Mouse (Mus musculus): ENCODE data around the gene Olfr310. TPM values are rescaled to one million over a fixed set of nuclear protein-coding genes. Genes with fewer than 3 reads are reported as not detected.

The Olfr310 gene
- polyA plus RNA-seq (2011; ENCODE audit: insufficient read depth, insufficient read length, low read depth, missing spikeins) = not detected in 2 replicates

DNA sequence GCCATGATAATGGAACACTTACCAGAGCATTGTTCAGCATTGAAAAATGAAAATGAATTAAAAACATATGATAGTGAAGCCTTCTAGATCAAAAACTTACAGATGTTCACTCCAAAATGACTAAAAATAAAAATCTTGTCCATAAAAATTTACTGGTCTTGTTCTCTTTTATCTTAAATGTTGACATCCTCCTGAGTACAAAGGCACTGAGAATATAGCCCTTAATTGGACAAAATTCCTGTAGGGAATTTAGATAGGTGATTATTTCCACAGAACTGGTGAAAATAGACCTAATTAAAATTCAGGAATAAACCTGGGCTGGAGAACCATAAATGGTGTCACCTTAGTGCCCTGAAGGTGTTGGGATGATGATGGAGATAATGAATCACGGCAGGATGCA is at the start of gene Olfr310:
Olfr310 (minus strand) TSS at position 101 of the 400 bp plus-strand sequence.
- H3K36me3 ChIP-seq (ENCODE audit: control insufficient read depth, insufficient read depth, low read length, poor library complexity, severe bottlenecking) = no peaks in the 10 kb centered on the region
- no peaks in the 10 kb centered on the region for H3K9me3 ChIP-seq (replicated peaks; ENCODE audit: control insufficient read depth, insufficient read depth, low read length, poor library complexity, severe bottlenecking)
- no peaks in the 10 kb centered on the region for H3K27me3 ChIP-seq (ENCODE audit: control insufficient read depth, insufficient read depth, low read length, poor library complexity, severe bottlenecking)
- no peak for TF ChIP-seq EP300 (IDR thresholded peaks at IDR 0.05; ENCODE audit: insufficient read depth, low read depth, low read length)
- TF ChIP-seq CTCF (IDR thresholded peaks at IDR 0.05; ENCODE audit: low read depth, low read length) = no peak
- TF ChIP-seq POLR2A (IDR thresholded peaks at IDR 0.05; ENCODE audit: insufficient read depth, low read length) = no peak
- H3K4me3 ChIP-seq (ENCODE audit: low read depth, low read length) = no peak within 1 kb of the TSS
- H3K27ac ChIP-seq (ENCODE audit: insufficient read depth, low read length) = no peak within 1 kb of the TSS
- H3K9ac ChIP-seq (ENCODE audit: low read depth, poor library complexity, severe bottlenecking) = no peak within 1 kb of the TSS
- no peaks in the 10 kb centered on the region for H3K4me1 ChIP-seq (ENCODE audit: control insufficient read depth, insufficient read depth, low read length)

DNA sequence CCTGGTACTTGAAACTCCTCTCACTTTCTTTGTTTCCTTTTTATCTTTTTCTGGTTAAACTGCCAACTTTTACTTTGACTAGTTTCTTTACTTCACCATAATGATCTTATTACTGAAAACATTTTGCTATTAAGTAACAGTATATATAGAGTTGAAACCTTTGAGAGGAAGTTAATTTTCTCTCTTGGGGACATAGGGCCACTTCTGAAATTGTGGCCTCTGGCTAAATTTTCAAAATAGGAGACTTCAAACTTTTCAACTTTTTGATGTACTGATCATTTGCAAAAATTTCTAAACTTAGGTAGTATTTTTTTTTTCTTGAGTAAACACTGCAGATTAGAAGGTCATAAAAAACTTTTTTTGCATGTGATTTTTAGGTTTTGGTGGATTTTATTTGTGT is 48.6 kb upstream of the Olfr310 start, which contains the start of gene Olfr308:
Olfr308 (minus strand) TSS at position 101 of the 400 bp plus-strand sequence.
- Histone ChIP-seq H3K9ac (ENCODE audit: low read depth, poor library complexity, severe bottlenecking) (no peak within 1 kb of the TSS), H3K9me3 (replicated peaks; ENCODE audit: control insufficient read depth, insufficient read depth, low read length, poor library complexity, severe bottlenecking) (no peaks in the 10 kb centered on the region), H3K4me1 (ENCODE audit: control insufficient read depth, insufficient read depth, low read length) (no peaks in the 10 kb centered on the region), H3K36me3 (ENCODE audit: control insufficient read depth, insufficient read depth, low read length, poor library complexity, severe bottlenecking) (no peaks in the 10 kb centered on the region), H3K27me3 (ENCODE audit: control insufficient read depth, insufficient read depth, low read length, poor library complexity, severe bottlenecking) (no peaks in the 10 kb centered on the region), H3K4me3 (ENCODE audit: low read depth, low read length) (no peak within 1 kb of the TSS), H3K27ac (ENCODE audit: insufficient read depth, low read length) (no peak within 1 kb of the TSS)
- no peak for TF ChIP-seq EP300 (IDR thresholded peaks at IDR 0.05; ENCODE audit: insufficient read depth, low read depth, low read length)
- TF ChIP-seq POLR2A (IDR thresholded peaks at IDR 0.05; ENCODE audit: insufficient read depth, low read length) = no peak
- no peak for TF ChIP-seq CTCF (IDR thresholded peaks at IDR 0.05; ENCODE audit: low read depth, low read length)

DNA sequence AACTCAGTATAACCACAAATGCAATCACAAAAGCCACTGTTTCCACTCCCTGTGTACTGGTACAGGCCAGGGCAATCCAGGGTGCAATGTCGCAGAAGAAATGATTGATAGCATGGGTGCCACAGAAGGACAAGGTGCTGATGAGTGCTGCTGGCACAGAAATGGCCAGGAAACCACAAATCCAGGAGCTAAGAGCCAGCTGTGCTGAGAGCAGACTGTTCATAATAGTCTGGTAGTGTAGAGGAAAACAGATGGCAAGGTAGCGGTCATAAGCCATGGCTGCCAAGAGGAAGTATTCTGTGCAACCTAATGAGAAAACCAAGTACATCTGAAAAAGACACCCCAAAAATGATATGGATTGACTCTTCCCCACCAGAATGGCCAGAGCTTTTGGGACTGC is 44.4 kb upstream of the Olfr310 start:
- Histone ChIP-seq H3K36me3 (ENCODE audit: control insufficient read depth, insufficient read depth, low read length, poor library complexity, severe bottlenecking) (no peaks in the 10 kb centered on the region), H3K9ac (ENCODE audit: low read depth, poor library complexity, severe bottlenecking) (no peak overlapping the region), H3K9me3 (replicated peaks; ENCODE audit: control insufficient read depth, insufficient read depth, low read length, poor library complexity, severe bottlenecking) (no peaks in the 10 kb centered on the region), H3K4me3 (ENCODE audit: low read depth, low read length) (no peak overlapping the region), H3K27me3 (ENCODE audit: control insufficient read depth, insufficient read depth, low read length, poor library complexity, severe bottlenecking) (no peaks in the 10 kb centered on the region), H3K27ac (ENCODE audit: insufficient read depth, low read length) (no peak overlapping the region), H3K4me1 (ENCODE audit: control insufficient read depth, insufficient read depth, low read length) (no peaks in the 10 kb centered on the region)
- TF ChIP-seq CTCF (IDR thresholded peaks at IDR 0.05; ENCODE audit: low read depth, low read length) (no peak), POLR2A (IDR thresholded peaks at IDR 0.05; ENCODE audit: insufficient read depth, low read length) (no peak), EP300 (IDR thresholded peaks at IDR 0.05; ENCODE audit: insufficient read depth, low read depth, low read length) (no peak)

DNA sequence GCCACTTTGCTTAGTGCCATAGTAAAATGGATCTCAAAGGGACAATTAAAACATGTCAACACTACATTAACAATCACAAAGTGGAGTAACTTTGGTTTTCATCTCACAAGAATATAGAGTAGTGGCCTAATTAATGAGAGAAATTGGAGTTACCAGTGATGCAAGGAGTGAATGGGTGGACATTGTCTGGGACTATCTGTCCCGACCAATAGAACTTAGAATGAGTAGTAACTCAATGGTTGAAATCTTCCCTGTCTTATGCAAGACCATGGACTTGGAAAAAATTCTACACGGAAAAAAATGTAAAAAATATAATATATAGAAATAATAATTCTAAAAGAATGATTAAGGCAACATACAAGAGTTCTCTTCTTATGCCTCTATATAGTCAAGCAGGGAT is 36.6 kb upstream of the Olfr310 start, which contains the start of gene Olfr309:
Olfr309 (minus strand) TSS at position 101 of the 400 bp plus-strand sequence.
- H3K36me3 ChIP-seq (ENCODE audit: control insufficient read depth, insufficient read depth, low read length, poor library complexity, severe bottlenecking) = no peaks in the 10 kb centered on the region
- H3K4me1 ChIP-seq (ENCODE audit: control insufficient read depth, insufficient read depth, low read length) = no peaks in the 10 kb centered on the region
- TF ChIP-seq CTCF (IDR thresholded peaks at IDR 0.05; ENCODE audit: low read depth, low read length) = no peak
- TF ChIP-seq EP300 (IDR thresholded peaks at IDR 0.05; ENCODE audit: insufficient read depth, low read depth, low read length) = no peak
- no peak for TF ChIP-seq POLR2A (IDR thresholded peaks at IDR 0.05; ENCODE audit: insufficient read depth, low read length)
- no peak within 1 kb of the TSS for H3K4me3 ChIP-seq (ENCODE audit: low read depth, low read length)
- H3K9me3 ChIP-seq (replicated peaks; ENCODE audit: control insufficient read depth, insufficient read depth, low read length, poor library complexity, severe bottlenecking) = no peaks in the 10 kb centered on the region
- no peak within 1 kb of the TSS for H3K9ac ChIP-seq (ENCODE audit: low read depth, poor library complexity, severe bottlenecking)
- no peaks in the 10 kb centered on the region for H3K27me3 ChIP-seq (ENCODE audit: control insufficient read depth, insufficient read depth, low read length, poor library complexity, severe bottlenecking)
- H3K27ac ChIP-seq (ENCODE audit: insufficient read depth, low read length) = no peak within 1 kb of the TSS

DNA sequence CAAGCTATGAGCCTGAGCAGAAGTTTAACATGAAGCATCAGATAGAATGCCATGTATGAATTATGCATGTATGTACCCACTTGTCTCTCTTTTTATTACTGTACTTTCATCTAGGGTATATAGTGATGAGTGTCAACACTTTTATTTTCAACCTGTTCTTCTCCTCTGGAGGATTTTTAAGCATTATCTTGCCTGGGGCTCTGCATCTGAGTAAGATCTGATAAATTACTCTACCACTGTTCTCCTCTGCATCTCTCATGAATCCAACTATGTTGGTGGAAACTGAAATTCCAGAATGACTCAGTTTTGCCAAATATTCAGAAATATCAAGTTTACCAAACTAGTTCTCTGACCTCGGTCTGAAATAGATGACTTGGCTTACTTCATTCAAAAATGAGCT is 30.8 kb downstream of the Olfr310 start, which contains the start of gene Vmn2r76:
Vmn2r76 (minus strand) TSS at position 101 of the 400 bp plus-strand sequence.
- no peaks in the 10 kb centered on the region for H3K36me3 ChIP-seq (ENCODE audit: control insufficient read depth, insufficient read depth, low read length, poor library complexity, severe bottlenecking)
- H3K27me3 ChIP-seq (ENCODE audit: control insufficient read depth, insufficient read depth, low read length, poor library complexity, severe bottlenecking) = no peaks in the 10 kb centered on the region
- H3K9ac ChIP-seq (ENCODE audit: low read depth, poor library complexity, severe bottlenecking) = no peak within 1 kb of the TSS
- no peak within 1 kb of the TSS for H3K27ac ChIP-seq (ENCODE audit: insufficient read depth, low read length)
- H3K4me3 ChIP-seq (ENCODE audit: low read depth, low read length) = no peak within 1 kb of the TSS
- no peaks in the 10 kb centered on the region for H3K4me1 ChIP-seq (ENCODE audit: control insufficient read depth, insufficient read depth, low read length)
- no peaks in the 10 kb centered on the region for H3K9me3 ChIP-seq (replicated peaks; ENCODE audit: control insufficient read depth, insufficient read depth, low read length, poor library complexity, severe bottlenecking)
- TF ChIP-seq CTCF (IDR thresholded peaks at IDR 0.05; ENCODE audit: low read depth, low read length) = no peak
- no peak for TF ChIP-seq EP300 (IDR thresholded peaks at IDR 0.05; ENCODE audit: insufficient read depth, low read depth, low read length)
- TF ChIP-seq POLR2A (IDR thresholded peaks at IDR 0.05; ENCODE audit: insufficient read depth, low read length) = no peak

Other genes starting within 250 kb of the Olfr310 start
- not detected in 2 replicates for gene Vmn2r75, start 105.4 kb downstream of the Olfr310 start, polyA plus RNA-seq (2011; ENCODE audit: insufficient read depth, insufficient read length, low read depth, missing spikeins)
- gene Vmn2r76, start 30.9 kb downstream of the Olfr310 start, polyA plus RNA-seq (2011; ENCODE audit: insufficient read depth, insufficient read length, low read depth, missing spikeins) = 0.14 and 0.34 TPM in 2 replicates
- gene Olfr309, start 36.5 kb upstream of the Olfr310 start, polyA plus RNA-seq (2011; ENCODE audit: insufficient read depth, insufficient read length, low read depth, missing spikeins) = not detected in 2 replicates
- not detected in 2 replicates for gene Olfr308, start 48.5 kb upstream of the Olfr310 start, polyA plus RNA-seq (2011; ENCODE audit: insufficient read depth, insufficient read length, low read depth, missing spikeins)
- 0.23 TPM in 1 of 2 replicates, not detected in the other for gene Olfr307, start 60.4 kb upstream of the Olfr310 start, polyA plus RNA-seq (2011; ENCODE audit: insufficient read depth, insufficient read length, low read depth, missing spikeins)
- not detected in 2 replicates for gene Olfr305, start 89.8 kb upstream of the Olfr310 start, polyA plus RNA-seq (2011; ENCODE audit: insufficient read depth, insufficient read length, low read depth, missing spikeins)
- gene Olfr304, start 109.5 kb upstream of the Olfr310 start, polyA plus RNA-seq (2011; ENCODE audit: insufficient read depth, insufficient read length, low read depth, missing spikeins) = not detected in 2 replicates
- not detected in 2 replicates for gene Olfr303, start 120.6 kb upstream of the Olfr310 start, polyA plus RNA-seq (2011; ENCODE audit: insufficient read depth, insufficient read length, low read depth, missing spikeins)
- gene Olfr301, start 126.7 kb upstream of the Olfr310 start, polyA plus RNA-seq (2011; ENCODE audit: insufficient read depth, insufficient read length, low read depth, missing spikeins) = not detected in 2 replicates
- gene Olfr299, start 182.7 kb upstream of the Olfr310 start, polyA plus RNA-seq (2011; ENCODE audit: insufficient read depth, insufficient read length, low read depth, missing spikeins) = not detected in 2 replicates
- not detected in 2 replicates for gene Olfr298, start 215.3 kb upstream of the Olfr310 start, polyA plus RNA-seq (2011; ENCODE audit: insufficient read depth, insufficient read length, low read depth, missing spikeins)
- not detected in 2 replicates for gene Olfr297, start 242.8 kb upstream of the Olfr310 start, polyA plus RNA-seq (2011; ENCODE audit: insufficient read depth, insufficient read length, low read depth, missing spikeins)

Measured in ES-Bruce4 (cell line).